Mouse (Mus musculus) lung, postnatal 0 days (tissue): Measurements from ENCODE around the gene 9930021J03Rik.

Experiments used
- CTCF ChIP-seq: IDR thresholded peaks from 2 replicates; pipeline ENCODE4 v1.5.1; 2016; ENCODE audit warnings: antibody characterized with exemption, mild to moderate bottlenecking
- EP300 ChIP-seq: IDR thresholded peaks from 2 replicates; pipeline ENCODE4 v1.6.1; 2016; ENCODE audit warnings: antibody characterized with exemption, mild to moderate bottlenecking, control low read depth

DNA sequence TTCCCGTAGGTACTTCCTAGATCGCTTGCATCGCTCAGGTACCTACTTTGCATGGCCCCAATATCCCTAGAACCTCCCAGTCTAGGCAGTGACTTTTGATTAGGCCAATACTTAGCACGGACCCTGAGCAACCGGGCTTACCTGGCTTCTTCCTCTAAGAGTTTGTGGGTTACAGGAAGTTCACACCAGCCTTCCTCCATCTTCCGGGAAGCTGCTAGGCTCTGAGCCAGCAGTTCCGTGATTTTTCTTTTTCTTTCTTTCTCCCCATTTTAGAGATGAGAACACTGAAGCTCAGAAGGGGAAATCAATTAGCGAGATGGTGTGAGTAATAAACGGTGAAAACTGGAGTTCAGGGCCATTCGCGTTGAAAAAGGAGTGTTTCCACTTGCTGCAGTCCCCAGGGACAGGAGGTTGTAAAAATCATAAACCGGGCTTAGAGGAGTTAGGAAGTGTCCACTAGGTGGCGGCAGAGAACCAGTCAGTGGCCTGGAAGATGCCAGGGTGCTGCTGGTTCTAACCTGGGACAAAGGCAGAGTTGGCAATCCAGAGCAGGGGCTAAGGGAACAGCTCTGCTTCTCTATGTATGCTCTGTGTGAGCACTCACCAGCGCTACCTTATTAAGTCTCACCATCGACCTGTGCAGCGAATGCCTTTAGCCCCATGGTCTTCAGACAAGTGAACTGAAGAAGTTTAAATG is 121.8 kb downstream of the 9930021J03Rik start:
- peak; percentile 82 for TF ChIP-seq CTCF
- TF ChIP-seq EP300, result no peak
